Mouse (Mus musculus): ENCODE measurements at regions not wholly inside any gene's neighbourhood (a gene's known extent, or its start where the extent isn't known, plus 50 kb on each side); places are given as distances from the start of the nearest gene placed in this dataset.
A peak's percentile ranks its signal among the peaks of the same experiment; 100 is the strongest.

GRCm38 (mm10) chr17:45966736-45967135, 65.4 kb downstream of the Vegfa start:
- no peak for TF ChIP-seq CTCF (IDR thresholded peaks at IDR 0.05; ENCODE audit: low read depth)
- TF ChIP-seq EP300 (IDR thresholded peaks at IDR 0.05; ENCODE audit: low read depth), result no peak
- H3K9ac ChIP-seq (replicated peaks; ENCODE audit: low read depth, low read length), result no peak overlapping the region
- DNase-seq (ENCODE audit: low spot score) (no peak), ATAC-seq (ENCODE audit: insufficient read depth, low read depth) (no peak)
- H3K27me3 ChIP-seq (ENCODE audit: control insufficient read depth, insufficient read depth, low read length), result no peaks in the 10 kb centered on the region
- H3K4me2 ChIP-seq (ENCODE audit: low read depth, low read length), result no peak overlapping the region
- 49% methylated on average over 4 of the region's 4 CpGs for WGBS
- H3K4me3 ChIP-seq (ENCODE audit: low read depth, low read length), result no peak overlapping the region
- H3K4me1 ChIP-seq (ENCODE audit: control insufficient read depth, insufficient read depth), result peaks cover 4% of the 10 kb centered on the region; the same call in 1 of the 2 replicates
- H3K36me3 ChIP-seq (replicated peaks; ENCODE audit: control insufficient read depth, insufficient read depth, low read length), result no peaks in the 10 kb centered on the region
- no peaks in the 10 kb centered on the region for H3K9me3 ChIP-seq (replicated peaks; ENCODE audit: control insufficient read depth, low read length)
- H3K27ac ChIP-seq (ENCODE audit: low read depth), result no peak overlapping the region

- Histone ChIP-seq H3K4me2 (ENCODE audit: low read depth, low read length) (no peak overlapping the region), H3K27me3 (ENCODE audit: control insufficient read depth, insufficient read depth, low read length) (no peaks in the 10 kb centered on the region), H3K4me1 (ENCODE audit: control insufficient read depth, insufficient read depth) (no peaks in the 10 kb centered on the region), H3K4me3 (ENCODE audit: low read depth, low read length) (no peak overlapping the region), H3K27ac (ENCODE audit: low read depth) (no peak overlapping the region), H3K9ac (replicated peaks; ENCODE audit: low read depth, low read length) (no peak overlapping the region), H3K9me3 (replicated peaks; ENCODE audit: control insufficient read depth, low read length) (no peaks in the 10 kb centered on the region), H3K36me3 (replicated peaks; ENCODE audit: control insufficient read depth, insufficient read depth, low read length) (no peaks in the 10 kb centered on the region)
- ATAC-seq (ENCODE audit: insufficient read depth, low read depth) (no peak), DNase-seq (ENCODE audit: low spot score) (no peak)
- TF ChIP-seq EP300 (IDR thresholded peaks at IDR 0.05; ENCODE audit: low read depth) (no peak), CTCF (IDR thresholded peaks at IDR 0.05; ENCODE audit: low read depth) (no peak)
Measured at GRCm38 (mm10) chr17:45964031-45964430, 68.1 kb downstream of the Vegfa start.

- TF ChIP-seq CTCF (IDR thresholded peaks at IDR 0.05; ENCODE audit: low read depth) (no peak), EP300 (IDR thresholded peaks at IDR 0.05; ENCODE audit: low read depth) (no peak)
- Histone ChIP-seq H3K27ac (ENCODE audit: low read depth) (no peak overlapping the region), H3K36me3 (replicated peaks; ENCODE audit: control insufficient read depth, insufficient read depth, low read length) (no peaks in the 10 kb centered on the region), H3K4me1 (ENCODE audit: control insufficient read depth, insufficient read depth) (no peaks in the 10 kb centered on the region), H3K4me2 (ENCODE audit: low read depth, low read length) (no peak overlapping the region), H3K9me3 (replicated peaks; ENCODE audit: control insufficient read depth, low read length) (no peaks in the 10 kb centered on the region), H3K27me3 (ENCODE audit: control insufficient read depth, insufficient read depth, low read length) (no peaks in the 10 kb centered on the region), H3K4me3 (ENCODE audit: low read depth, low read length) (no peak overlapping the region), H3K9ac (replicated peaks; ENCODE audit: low read depth, low read length) (no peak overlapping the region)
- DNase-seq (ENCODE audit: low spot score) (no peak), ATAC-seq (ENCODE audit: insufficient read depth, low read depth) (no peak)
- 81% methylated on average over 3 of the region's 3 CpGs for WGBS
Measured at GRCm38 (mm10) chr17:45963332-45963731, 68.8 kb downstream of the Vegfa start.

GRCm38 (mm10) chr17:45961626-45962319, 70.4 kb downstream of the Vegfa start:
- WGBS, result 80% methylated on average over 16 of the region's 16 CpGs
- ATAC-seq (ENCODE audit: insufficient read depth, low read depth) (no peak), DNase-seq (ENCODE audit: low spot score) (no peak)
- Histone ChIP-seq H3K4me3 (ENCODE audit: low read depth, low read length) (no peak overlapping the region), H3K27me3 (ENCODE audit: control insufficient read depth, insufficient read depth, low read length) (no peaks in the 10 kb centered on the region), H3K4me1 (ENCODE audit: control insufficient read depth, insufficient read depth) (no peaks in the 10 kb centered on the region), H3K36me3 (replicated peaks; ENCODE audit: control insufficient read depth, insufficient read depth, low read length) (no peaks in the 10 kb centered on the region), H3K4me2 (ENCODE audit: low read depth, low read length) (no peak overlapping the region), H3K27ac (ENCODE audit: low read depth) (no peak overlapping the region), H3K9ac (replicated peaks; ENCODE audit: low read depth, low read length) (no peak overlapping the region), H3K9me3 (replicated peaks; ENCODE audit: control insufficient read depth, low read length) (no peaks in the 10 kb centered on the region)
- TF ChIP-seq EP300 (IDR thresholded peaks at IDR 0.05; ENCODE audit: low read depth) (no peak), CTCF (IDR thresholded peaks at IDR 0.05; ENCODE audit: low read depth) (no peak)

- no peak overlapping the region for H3K27ac ChIP-seq (ENCODE audit: low read depth)
- DNase-seq (ENCODE audit: low spot score) (peak; percentile 51), ATAC-seq (ENCODE audit: insufficient read depth, low read depth) (peak; percentile 17; the same call in 1 of the 2 replicates)
- H3K4me3 ChIP-seq (ENCODE audit: low read depth, low read length), result no peak overlapping the region
- TF ChIP-seq CTCF (IDR thresholded peaks at IDR 0.05; ENCODE audit: low read depth) (peak; percentile 32), EP300 (IDR thresholded peaks at IDR 0.05; ENCODE audit: low read depth) (no peak)
- no peaks in the 10 kb centered on the region for H3K36me3 ChIP-seq (replicated peaks; ENCODE audit: control insufficient read depth, insufficient read depth, low read length)
- WGBS, result 71% methylated on average over 7 of the region's 7 CpGs
- H3K9ac ChIP-seq (replicated peaks; ENCODE audit: low read depth, low read length), result no peak overlapping the region
- H3K4me2 ChIP-seq (ENCODE audit: low read depth, low read length), result no peak overlapping the region
- H3K27me3 ChIP-seq (ENCODE audit: control insufficient read depth, insufficient read depth, low read length), result no peaks in the 10 kb centered on the region
- no peaks in the 10 kb centered on the region for H3K4me1 ChIP-seq (ENCODE audit: control insufficient read depth, insufficient read depth)
- no peaks in the 10 kb centered on the region for H3K9me3 ChIP-seq (replicated peaks; ENCODE audit: control insufficient read depth, low read length)
Measured at GRCm38 (mm10) chr17:45958094-45958881, 73.9 kb downstream of the Vegfa start.

All from heart, postnatal 0 days (tissue).